Mouse (Mus musculus) forebrain, embryonic 14.5 days (tissue): ENCODE results near the gene Rab21. TPM values are rescaled to one million over a fixed set of nuclear protein-coding genes. Genes with fewer than 3 reads are reported as not detected.

Experiments
- ATAC-seq: fragments of 200-750 bp; cut with Nextera tagmentation; 2 replicates; pipeline ENCODE4 v1.8.0; 2017; ENCODE audit warnings: mild to moderate bottlenecking, moderate library complexity
- DNase-seq: peaks from one replicate; pipeline ENCODE4 v3.0.0-alpha.2; 2015; ENCODE audit warnings: low spot score
- H3K27ac ChIP-seq: fragments of 300-500 bp; sonication (generic); 2 replicates; pipeline ENCODE4 v1.5.1; 2014; ENCODE audit warnings: low read depth, mild to moderate bottlenecking, control low read depth, low read length, moderate library complexity
- H3K27me3 ChIP-seq: fragments of 300-500 bp; sonication (generic); replicated peaks from 2 replicates; pipeline ENCODE4 v1.6.1; 2014; ENCODE audit warnings: low read length, control low read depth, mixed read lengths; ENCODE audit not compliant: control insufficient read depth, insufficient read depth
- H3K36me3 ChIP-seq: fragments of 300-500 bp; sonication (generic); 2 replicates; pipeline ENCODE4 v1.6.1; 2014; ENCODE audit warnings: low read length, control low read depth; ENCODE audit not compliant: control insufficient read depth, insufficient read depth
- H3K4me1 ChIP-seq: fragments of 300-500 bp; sonication (generic); 2 replicates; pipeline ENCODE4 v1.6.1; 2014; ENCODE audit warnings: antibody characterized with exemption, low read length, control low read depth; ENCODE audit not compliant: control insufficient read depth, insufficient read depth
- H3K4me2 ChIP-seq: fragments of 300-500 bp; sonication (generic); 2 replicates; pipeline ENCODE4 v1.6.1; 2014; ENCODE audit warnings: mild to moderate bottlenecking, control low read depth, low read length
- H3K4me3 ChIP-seq: fragments of 300-500 bp; sonication (generic); 2 replicates; pipeline ENCODE4 v1.5.1; 2014; ENCODE audit warnings: low read depth, low read length, control low read depth
- H3K9ac ChIP-seq: fragments of 300-500 bp; sonication (generic); 2 replicates; pipeline ENCODE4 v1.6.1; 2014; ENCODE audit warnings: mild to moderate bottlenecking, low read length, control low read depth, moderate library complexity
- H3K9me3 ChIP-seq: fragments of 300-500 bp; sonication (generic); replicated peaks from 2 replicates; pipeline ENCODE4 v1.6.1; 2016; ENCODE audit warnings: low read length, control low read depth, mixed read lengths; ENCODE audit not compliant: control insufficient read depth
- WGBS: fragments of 180-500 bp; shearing (Covaris S2); extraction: QIAGEN DNeasy Blood & Tissue Kit; methylation state at CpG from one replicate; pipeline ENCODE4 v1.1.7; 2014; 5-methylcytosine and 5-hydroxymethylcytosine counted together
- polyA plus RNA-seq: library from polyadenylated mRNA; unstranded; fragments of >200 nt; fragmentation: Nextera tagmentation; extraction: Ambion mirVana; gene quantifications from 2 replicates; pipeline ENCODE4 v1.2.1, GENCODE M21; 2014

Gene Rab21
- polyA plus RNA-seq, 1 experiment from 2014 or later = 10.6 TPM

DNA sequence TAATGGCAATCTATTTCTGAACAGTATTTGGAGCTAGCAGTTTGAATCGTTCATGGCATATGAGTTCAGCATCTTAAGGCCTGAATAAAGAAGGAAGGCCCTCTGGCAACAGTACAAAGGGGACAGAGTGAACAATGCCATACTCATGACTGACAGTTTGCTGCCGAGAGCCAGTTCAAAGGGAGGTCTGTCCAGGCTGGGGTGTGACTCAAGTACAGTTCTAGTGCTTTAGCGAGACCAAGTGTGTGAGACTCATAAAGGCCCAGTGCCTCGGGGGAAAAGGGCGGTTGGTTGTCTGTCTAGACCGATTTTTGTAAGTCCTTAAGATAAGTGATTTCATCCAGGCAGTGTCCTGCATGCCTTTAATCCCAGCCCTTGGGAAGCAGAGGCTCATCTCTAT, 39.2 kb upstream of the Rab21 start:
- DNase-seq (peak; percentile 13), ATAC-seq (no peak)
- Histone ChIP-seq H3K36me3 (peaks cover 17% of the 10 kb centered on the region), H3K4me2 (no peak overlapping the region), H3K9ac (no peak overlapping the region), H3K4me1 (no peaks in the 10 kb centered on the region), H3K27ac (no peak overlapping the region), H3K4me3 (no peak overlapping the region), H3K27me3 (no peaks in the 10 kb centered on the region), H3K9me3 (no peaks in the 10 kb centered on the region)
- 52% methylated on average over 6 of the region's 6 CpGs for WGBS

DNA sequence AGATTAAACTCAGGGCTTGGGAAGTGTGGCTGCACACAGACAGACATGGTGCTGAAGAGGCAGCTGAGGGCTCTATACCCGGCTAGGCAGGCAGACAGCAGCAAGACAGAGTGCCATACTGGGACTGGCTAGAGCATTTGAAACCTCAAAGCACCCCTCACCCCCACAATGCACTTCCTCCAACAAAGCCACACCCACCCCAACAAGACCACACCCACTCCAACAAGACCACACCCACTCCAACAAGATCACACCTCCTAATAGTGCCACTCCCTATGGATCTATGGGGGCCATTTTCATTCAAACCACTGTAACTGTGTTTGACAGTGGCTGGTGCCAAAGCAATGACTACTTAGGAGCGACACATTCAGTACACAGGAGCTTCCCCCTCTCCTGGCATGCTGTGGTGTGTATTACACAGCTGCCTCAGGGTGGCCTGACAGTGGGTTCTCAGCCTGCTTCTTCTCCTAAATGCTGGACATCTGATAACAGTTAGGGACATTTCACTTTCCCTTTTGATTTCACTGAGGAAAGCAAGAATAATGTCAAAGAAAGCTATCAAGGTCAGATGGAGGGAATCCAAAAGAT, 35.5 kb upstream of the Rab21 start:
- no peak for ATAC-seq
- peaks cover 4% of the 10 kb centered on the region; the same call in 1 of the 2 replicates for H3K36me3 ChIP-seq
- no peak overlapping the region for H3K4me3 ChIP-seq
- H3K27me3 ChIP-seq = no peaks in the 10 kb centered on the region
- H3K4me2 ChIP-seq = no peak overlapping the region
- H3K9me3 ChIP-seq = no peaks in the 10 kb centered on the region
- no peak overlapping the region for H3K9ac ChIP-seq
- H3K27ac ChIP-seq = no peak overlapping the region
- no peaks in the 10 kb centered on the region for H3K4me1 ChIP-seq
- 74% methylated on average over 2 of the region's 2 CpGs for WGBS
- no peak for DNase-seq

DNA sequence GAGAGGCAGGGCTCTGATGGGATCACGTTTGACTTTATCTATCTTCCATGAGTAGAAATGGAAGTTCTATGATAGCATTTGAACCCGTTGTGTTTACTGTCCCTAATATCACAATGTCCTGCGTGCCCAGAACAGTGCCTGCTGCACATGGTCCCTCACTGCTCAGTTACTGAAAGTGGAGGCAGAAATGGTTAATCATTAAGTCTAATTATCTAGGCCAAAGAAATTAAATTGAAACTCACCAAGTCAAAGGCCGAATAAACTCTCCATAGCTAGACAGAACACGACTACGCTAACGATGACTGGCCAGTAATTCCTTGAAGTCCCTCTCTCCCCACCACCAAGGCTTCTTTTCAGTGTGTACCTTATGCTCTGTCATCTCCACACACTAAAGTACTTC, 34.1 kb upstream of the Rab21 start:
- no peak for ATAC-seq
- no peaks in the 10 kb centered on the region for H3K4me1 ChIP-seq
- 81% methylated on average over 7 of the region's 7 CpGs for WGBS

DNA sequence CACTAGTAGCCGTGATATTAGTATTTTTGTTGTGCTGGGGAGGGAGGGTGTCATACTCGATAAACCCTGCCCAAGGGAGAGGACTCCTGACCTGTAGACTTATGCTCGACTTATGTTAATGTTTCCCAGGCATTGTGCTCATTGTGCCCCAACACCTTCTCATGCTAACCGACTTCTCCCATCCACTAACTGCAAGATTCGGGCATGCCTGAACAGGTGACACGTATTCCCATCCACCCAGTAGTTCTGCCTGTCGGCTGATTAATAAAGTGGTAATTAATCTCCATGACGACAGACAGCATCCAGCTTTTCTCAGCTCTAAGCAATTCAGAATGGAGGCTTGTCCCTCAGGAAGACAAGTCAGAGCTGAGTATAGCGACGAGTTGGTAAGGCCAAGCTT, 33.6 kb upstream of the Rab21 start:
- peak; percentile 54 for DNase-seq
- peak overlapping the region; percentile 36; the same call in 1 of the 2 replicates for H3K27ac ChIP-seq

More for the DNA sequence above, 34.1 kb upstream of the Rab21 start:
- Histone ChIP-seq H3K4me2 (no peak overlapping the region), H3K4me3 (no peak overlapping the region), H3K9ac (no peak overlapping the region), H3K27me3 (no peaks in the 10 kb centered on the region), H3K36me3 (peaks cover 6% of the 10 kb centered on the region; the same call in 1 of the 2 replicates), H3K9me3 (no peaks in the 10 kb centered on the region), H3K27ac (no peak overlapping the region)
- DNase-seq = no peak

DNA sequence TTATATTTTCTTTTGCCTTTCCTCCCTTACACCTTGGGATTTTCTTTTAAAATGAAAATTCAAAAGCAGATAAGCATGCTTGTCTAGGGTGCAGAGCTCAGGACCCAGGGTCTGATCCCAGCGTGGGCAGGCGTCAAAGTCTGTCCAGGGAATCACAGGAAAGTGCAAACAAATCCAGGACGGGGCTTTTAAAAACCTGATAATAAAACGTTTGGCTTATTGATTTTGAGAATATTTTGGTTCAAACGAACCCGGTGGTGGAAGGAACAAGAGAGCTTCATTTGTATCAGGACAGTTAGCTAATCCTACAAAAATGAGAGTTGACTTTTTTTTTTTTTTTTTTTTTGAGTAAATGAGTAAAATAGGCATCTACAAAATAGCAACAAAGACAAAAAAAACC, 32.7 kb upstream of the Rab21 start:
- Histone ChIP-seq H3K9me3 (no peaks in the 10 kb centered on the region), H3K9ac (no peak overlapping the region), H3K4me3 (no peak overlapping the region), H3K4me1 (no peaks in the 10 kb centered on the region), H3K36me3 (peaks cover 12% of the 10 kb centered on the region), H3K27me3 (no peaks in the 10 kb centered on the region), H3K27ac (no peak overlapping the region), H3K4me2 (no peak overlapping the region)
- 84% methylated on average over 6 of the region's 6 CpGs for WGBS
- ATAC-seq (no peak), DNase-seq (no peak)

More for the DNA sequence above, 33.6 kb upstream of the Rab21 start:
- H3K36me3 ChIP-seq = peaks cover 6% of the 10 kb centered on the region; the same call in 1 of the 2 replicates
- H3K27me3 ChIP-seq = no peaks in the 10 kb centered on the region
- H3K4me3 ChIP-seq = no peak overlapping the region
- no peaks in the 10 kb centered on the region for H3K9me3 ChIP-seq
- WGBS = 70% methylated on average over 10 of the region's 10 CpGs
- peak; percentile 71; the same call in 1 of the 2 replicates for ATAC-seq
- H3K4me2 ChIP-seq = no peak overlapping the region
- H3K4me1 ChIP-seq = no peaks in the 10 kb centered on the region
- no peak overlapping the region for H3K9ac ChIP-seq

DNA sequence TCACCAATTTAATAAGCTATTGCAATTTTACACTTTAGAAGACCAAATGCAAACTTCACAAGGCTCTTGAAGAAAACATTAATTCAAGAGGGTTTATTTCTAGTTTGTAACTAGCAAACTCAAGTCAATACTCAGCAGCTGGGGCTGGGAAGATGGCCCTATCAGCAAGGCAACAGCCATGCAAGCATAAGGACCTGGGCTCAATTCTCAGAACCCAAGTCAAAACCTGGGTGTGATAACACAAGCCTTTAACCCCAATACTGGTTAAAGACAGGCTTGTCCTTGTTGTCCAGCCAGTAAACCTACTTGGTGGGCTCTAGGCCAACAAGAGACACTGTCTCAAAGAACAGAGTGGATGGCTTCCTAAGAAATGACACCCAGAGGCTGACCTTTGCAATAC, 31.1 kb upstream of the Rab21 start:
- H3K4me1 ChIP-seq = no peaks in the 10 kb centered on the region

DNA sequence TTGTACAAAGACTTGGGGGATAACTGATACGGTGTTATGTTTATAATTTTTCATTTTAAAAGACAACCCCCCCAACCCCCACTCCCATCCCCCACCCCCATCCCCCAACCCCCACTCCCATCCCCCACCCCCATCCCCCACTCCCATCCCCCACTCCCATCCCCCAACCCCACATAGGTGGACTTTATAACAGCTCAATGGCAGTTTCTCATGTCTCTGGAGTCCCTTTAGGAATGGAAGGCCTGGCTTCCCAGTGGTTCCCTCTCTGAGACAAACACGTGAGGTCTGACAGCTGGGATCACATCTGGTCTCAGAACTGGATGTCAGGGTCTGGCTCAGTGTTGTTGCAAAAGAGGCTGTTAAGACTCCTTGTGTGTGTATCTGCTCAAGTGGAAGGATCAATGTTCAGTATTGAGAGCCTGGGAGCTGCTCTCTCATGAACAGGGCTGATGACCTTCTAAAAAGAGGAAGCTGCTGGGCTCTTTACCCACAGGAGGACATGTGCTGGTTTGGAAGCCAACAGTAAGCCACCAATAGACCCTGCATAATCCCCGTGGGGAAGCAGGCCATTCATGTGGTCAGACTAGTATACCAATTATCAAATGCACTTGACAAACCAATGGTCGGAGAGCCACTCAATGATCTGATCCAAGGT, 27.5 kb upstream of the Rab21 start:
- no peak overlapping the region for H3K27ac ChIP-seq
- ATAC-seq (no peak), DNase-seq (no peak)
- no peaks in the 10 kb centered on the region for H3K27me3 ChIP-seq
- H3K9ac ChIP-seq = no peak overlapping the region
- H3K4me1 ChIP-seq = no peaks in the 10 kb centered on the region
- no peak overlapping the region for H3K4me2 ChIP-seq
- peaks cover 46% of the 10 kb centered on the region for H3K36me3 ChIP-seq
- 84% methylated on average over 4 of the region's 4 CpGs for WGBS
- no peak overlapping the region for H3K4me3 ChIP-seq
- no peaks in the 10 kb centered on the region for H3K9me3 ChIP-seq

More for the DNA sequence above, 31.1 kb upstream of the Rab21 start:
- ATAC-seq = no peak
- Histone ChIP-seq H3K4me3 (no peak overlapping the region), H3K36me3 (peaks cover 28% of the 10 kb centered on the region), H3K27me3 (no peaks in the 10 kb centered on the region), H3K27ac (no peak overlapping the region), H3K9ac (no peak overlapping the region), H3K4me2 (no peak overlapping the region), H3K9me3 (no peaks in the 10 kb centered on the region)
- no peak for DNase-seq

DNA sequence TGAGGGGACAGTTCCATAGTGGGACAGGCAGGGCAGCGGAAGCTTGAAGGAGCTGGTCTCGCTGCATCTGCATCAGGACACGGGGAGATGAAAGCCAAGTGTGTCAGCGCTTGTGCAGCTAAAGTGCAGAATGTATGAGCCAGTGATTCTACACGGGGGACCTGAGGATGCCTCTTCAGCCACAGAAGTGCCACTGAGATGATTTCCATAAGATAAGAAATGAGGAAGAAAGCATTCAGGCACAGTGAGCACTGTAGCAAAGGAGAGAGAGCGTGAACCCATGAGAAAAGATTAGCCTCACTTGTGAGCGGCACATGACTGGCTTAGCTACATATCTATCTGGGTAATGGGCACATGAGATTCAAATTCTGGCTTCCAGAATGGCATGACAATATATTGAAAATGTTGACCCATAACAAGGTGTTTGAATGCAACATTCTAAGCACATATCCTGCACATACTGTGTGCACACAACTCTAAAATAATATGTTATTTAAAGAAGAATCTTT, 24.5 kb upstream of the Rab21 start:
- H3K36me3 ChIP-seq = peaks cover 40% of the 10 kb centered on the region
- no peak for DNase-seq

DNA sequence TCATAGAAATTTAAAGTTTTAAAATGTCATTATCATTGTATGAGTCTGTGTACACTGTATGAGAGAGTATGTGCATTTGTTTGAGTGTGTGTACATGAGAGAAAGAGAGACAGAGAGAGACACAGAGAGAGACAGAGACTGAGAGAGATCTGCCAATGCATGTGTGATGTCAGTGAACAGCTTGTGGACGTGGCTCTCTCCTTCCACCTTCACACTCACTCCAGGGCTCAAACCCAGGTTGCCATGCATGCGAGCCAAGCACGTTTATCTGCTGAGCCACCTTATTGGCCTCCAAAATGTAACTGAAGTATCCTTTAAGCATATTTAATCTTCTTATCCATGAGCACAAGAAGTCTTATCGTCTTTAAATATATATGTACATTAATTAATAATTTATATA, 21.5 kb upstream of the Rab21 start:
- no peak overlapping the region for H3K9ac ChIP-seq
- no peak overlapping the region for H3K4me2 ChIP-seq
- peaks cover 23% of the 10 kb centered on the region for H3K36me3 ChIP-seq
- no peak overlapping the region for H3K4me3 ChIP-seq
- no peaks in the 10 kb centered on the region for H3K27me3 ChIP-seq
- no peak overlapping the region for H3K27ac ChIP-seq
- WGBS = 92% methylated on average over 4 of the region's 4 CpGs
- DNase-seq (no peak), ATAC-seq (no peak)
- H3K4me1 ChIP-seq = no peaks in the 10 kb centered on the region
- H3K9me3 ChIP-seq = no peaks in the 10 kb centered on the region

More for the DNA sequence above, 24.5 kb upstream of the Rab21 start:
- H3K4me3 ChIP-seq = no peak overlapping the region
- no peaks in the 10 kb centered on the region for H3K4me1 ChIP-seq
- no peak overlapping the region for H3K4me2 ChIP-seq
- no peak for ATAC-seq
- H3K9me3 ChIP-seq = no peaks in the 10 kb centered on the region
- no peak overlapping the region for H3K9ac ChIP-seq
- no peak overlapping the region for H3K27ac ChIP-seq
- WGBS = 95% methylated on average over 7 of the region's 7 CpGs
- no peaks in the 10 kb centered on the region for H3K27me3 ChIP-seq
